Mouse (Mus musculus) testis, adult 2 months (tissue): Measurements from ENCODE around the gene Keap1.

Source experiments
- CTCF ChIP-seq: fragments of 200-500 bp; IDR thresholded peaks from 2 replicates; pipeline ENCODE4 v1.5.1; 2012; ENCODE audit warnings: low read depth, mild to moderate bottlenecking, inconsistent platforms, low read length, moderate library complexity; ENCODE audit not compliant: control insufficient read depth, insufficient read depth, insufficient replicate concordance
- POLR2A ChIP-seq: fragments of 200-500 bp; IDR thresholded peaks from 2 replicates; pipeline ENCODE4 v1.6.1; 2012; ENCODE audit warnings: low read depth, mild to moderate bottlenecking, inconsistent platforms, low read length, moderate library complexity; ENCODE audit not compliant: control insufficient read depth

GRCm38 (mm10) chr9:21237368-21238003 is 1.7 kb downstream of the Keap1 start:
- TF ChIP-seq POLR2A (no peak), CTCF (no peak)
